Mouse (Mus musculus): ENCODE data around the gene Grid2. TPM values are rescaled to one million over a fixed set of nuclear protein-coding genes. Genes with fewer than 3 reads are reported as not detected.
A peak's percentile ranks its signal among the peaks of the same experiment; 100 is the strongest.

Gene Grid2
- polyA plus RNA-seq, 1 experiment from 2014 or later = 0.60 TPM

DNA sequence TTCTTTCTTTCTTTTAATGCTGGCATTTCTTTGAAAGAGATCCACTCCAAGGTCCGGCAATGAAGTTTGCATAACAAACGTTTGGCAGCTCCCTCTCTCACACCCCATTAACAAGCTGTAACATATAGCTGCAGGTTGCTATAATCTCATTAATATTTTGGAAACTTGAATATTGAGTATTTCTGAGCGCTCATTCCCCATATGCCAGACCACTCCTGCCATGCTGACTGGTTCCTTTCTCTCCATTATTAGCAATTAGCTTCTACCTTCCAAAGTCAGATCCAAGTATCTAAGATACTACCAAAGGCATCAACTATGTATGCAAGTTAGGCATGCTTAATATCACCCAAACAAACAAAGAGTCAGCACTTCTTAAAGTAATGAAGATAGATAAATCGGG lies 1477.6 kb downstream of the Grid2 start:
- no peak for ATAC-seq (ENCODE audit: low FRiP score, low TSS enrichment)
- H3K4me3 ChIP-seq (ENCODE audit: low read length) = no peak overlapping the region
- H3K4me1 ChIP-seq (ENCODE audit: control insufficient read depth, insufficient read depth, low read length) = peaks cover 19% of the 10 kb centered on the region; the same call in 1 of the 2 replicates
- H3K36me3 ChIP-seq (ENCODE audit: control insufficient read depth, insufficient read depth, low read length) = no peaks in the 10 kb centered on the region
- peaks cover 80% of the 10 kb centered on the region for H3K27me3 ChIP-seq (ENCODE audit: control insufficient read depth, insufficient read depth, low read length)
- no peak overlapping the region for H3K9ac ChIP-seq (ENCODE audit: low read depth, low read length)
- H3K9me3 ChIP-seq (ENCODE audit: control insufficient read depth, low read length) = no peaks in the 10 kb centered on the region
- WGBS = 2% methylated on average over 4 of the region's 4 CpGs
- no peak overlapping the region for H3K4me2 ChIP-seq (replicated peaks; ENCODE audit: low read depth, low read length)
- no peak overlapping the region for H3K27ac ChIP-seq (ENCODE audit: low read depth, low read length)

- peaks cover 9% of the 10 kb centered on the region; the same call in 1 of the 2 replicates for H3K4me1 ChIP-seq (ENCODE audit: control insufficient read depth, insufficient read depth, low read length)
- no peaks in the 10 kb centered on the region for H3K9me3 ChIP-seq (ENCODE audit: control insufficient read depth, low read length)
- peak; percentile 81 for ATAC-seq (ENCODE audit: low FRiP score, low TSS enrichment)
- H3K4me2 ChIP-seq (replicated peaks; ENCODE audit: low read depth, low read length) = peak overlapping the region; percentile 60
- no peak overlapping the region for H3K27ac ChIP-seq (ENCODE audit: low read depth, low read length)
- no peak overlapping the region for H3K9ac ChIP-seq (ENCODE audit: low read depth, low read length)
- no peaks in the 10 kb centered on the region for H3K36me3 ChIP-seq (ENCODE audit: control insufficient read depth, insufficient read depth, low read length)
- H3K27me3 ChIP-seq (ENCODE audit: control insufficient read depth, insufficient read depth, low read length) = peaks cover 66% of the 10 kb centered on the region
- 1% methylated on average over 53 of the region's 54 CpGs for WGBS
- H3K4me3 ChIP-seq (ENCODE audit: low read length) = peak overlapping the region; percentile 39
Observed at GRCm38 (mm10) chr6:64734441-64735320, 1479.0 kb downstream of the Grid2 start.

DNA sequence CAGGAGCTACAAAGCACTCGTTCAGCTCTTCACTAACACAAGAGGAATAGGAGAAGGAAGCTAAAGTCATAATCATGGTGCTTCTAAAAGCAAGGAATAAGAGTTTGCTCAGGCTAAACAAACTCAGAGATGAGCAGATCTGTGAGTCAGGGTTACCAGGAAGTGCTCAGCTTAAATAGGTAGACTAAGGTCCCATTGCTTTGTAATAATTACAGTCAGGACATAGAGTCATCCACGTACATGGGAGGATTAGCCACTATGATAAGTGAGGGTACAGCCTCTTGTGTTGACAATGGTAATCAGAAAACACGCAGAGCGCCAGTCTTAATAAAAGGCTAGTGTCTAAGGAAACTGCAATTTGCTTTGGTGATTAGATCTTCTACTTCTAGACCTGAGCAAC lies 1480.6 kb downstream of the Grid2 start:
- Histone ChIP-seq H3K9me3 (ENCODE audit: control insufficient read depth, low read length) (no peaks in the 10 kb centered on the region), H3K36me3 (ENCODE audit: control insufficient read depth, insufficient read depth, low read length) (no peaks in the 10 kb centered on the region), H3K27ac (ENCODE audit: low read depth, low read length) (no peak overlapping the region), H3K27me3 (ENCODE audit: control insufficient read depth, insufficient read depth, low read length) (peaks cover 55% of the 10 kb centered on the region), H3K4me2 (replicated peaks; ENCODE audit: low read depth, low read length) (no peak overlapping the region), H3K4me3 (ENCODE audit: low read length) (no peak overlapping the region), H3K4me1 (ENCODE audit: control insufficient read depth, insufficient read depth, low read length) (peaks cover 6% of the 10 kb centered on the region; the same call in 1 of the 2 replicates), H3K9ac (ENCODE audit: low read depth, low read length) (no peak overlapping the region)
- ATAC-seq (ENCODE audit: low FRiP score, low TSS enrichment) = no peak
- 78% methylated on average over 4 of the region's 4 CpGs for WGBS

GRCm38 (mm10) chr6:64742915-64743489 lies 1487.3 kb downstream of the Grid2 start:
- H3K27ac ChIP-seq (ENCODE audit: low read depth, low read length) = no peak overlapping the region
- H3K27me3 ChIP-seq (ENCODE audit: control insufficient read depth, insufficient read depth, low read length) = 0 out of 2 replicates have a peak, but pooled peaks cover 3% of the 10 kb centered on the region
- H3K9me3 ChIP-seq (ENCODE audit: control insufficient read depth, low read length) = no peaks in the 10 kb centered on the region
- H3K4me1 ChIP-seq (ENCODE audit: control insufficient read depth, insufficient read depth, low read length) = no peaks in the 10 kb centered on the region
- H3K4me3 ChIP-seq (ENCODE audit: low read length) = no peak overlapping the region
- H3K9ac ChIP-seq (ENCODE audit: low read depth, low read length) = no peak overlapping the region
- no peaks in the 10 kb centered on the region for H3K36me3 ChIP-seq (ENCODE audit: control insufficient read depth, insufficient read depth, low read length)
- no peak overlapping the region for H3K4me2 ChIP-seq (replicated peaks; ENCODE audit: low read depth, low read length)
- no peak for ATAC-seq (ENCODE audit: low FRiP score, low TSS enrichment)
- 68% methylated on average over 2 of the region's 2 CpGs for WGBS

All from kidney, embryonic 14.5 days (tissue).